Mouse (Mus musculus) lung, adult 2 months (tissue): ENCODE measurements at regions not wholly inside any gene's neighbourhood (a gene's known extent, or its start where the extent isn't known, plus 50 kb on each side); places are given as distances from the start of the nearest gene placed in this dataset.

ENCODE experiments used
- DNase-seq: peaks from one replicate; pipeline ENCODE4 v3.0.0; 2022
- H3K4me1 ChIP-seq: fragments of 200-500 bp; 2 replicates; pipeline ENCODE4 v1.6.1; 2011; ENCODE audit warnings: low read length; ENCODE audit not compliant: control insufficient read depth, insufficient read depth
- H3K4me3 ChIP-seq: fragments of 200-500 bp; replicated peaks from 2 replicates; pipeline ENCODE3; 2011; ENCODE audit warnings: low read depth, mild to moderate bottlenecking, control low read depth, low read length; ENCODE audit errors: extremely low read depth
- CTCF ChIP-seq: fragments of 200-500 bp; IDR thresholded peaks from 2 replicates; pipeline ENCODE4 v1.5.1; 2011; ENCODE audit warnings: mild to moderate bottlenecking, low read length, control low read depth; ENCODE audit not compliant: insufficient read depth
- POLR2A ChIP-seq: fragments of 200-500 bp; IDR thresholded peaks from 2 replicates; pipeline ENCODE4 v1.6.1; 2011; ENCODE audit warnings: low read depth, mild to moderate bottlenecking, control low read depth, low read length, borderline replicate concordance; ENCODE audit errors: extremely low read depth
- WGBS: fragments of 180-500 bp; shearing (Covaris S2); methylation state at CpG from one replicate; pipeline ENCODE4 v1.1.7; 2018; 5-methylcytosine and 5-hydroxymethylcytosine counted together

DNA sequence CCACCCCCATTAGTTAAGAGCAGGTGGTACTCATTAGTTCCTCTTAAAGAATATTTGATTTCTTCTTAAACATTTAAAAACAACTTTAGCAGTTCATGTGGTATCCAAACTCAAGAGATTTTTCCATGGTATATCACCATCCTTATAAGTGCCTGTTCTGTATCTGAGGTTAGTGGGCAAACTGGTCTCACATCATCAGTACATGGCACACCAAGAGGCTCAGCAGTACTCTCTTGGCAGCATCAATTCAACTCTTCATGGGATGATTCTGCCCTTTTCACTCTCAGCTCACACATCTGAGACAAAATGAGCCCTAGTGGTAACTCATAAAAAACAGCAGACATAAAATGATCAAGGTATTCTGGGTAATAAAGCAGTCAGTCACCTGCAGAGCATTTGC, 282.6 kb upstream of the Gm10192 start:
- TF ChIP-seq CTCF = no peak
- TF ChIP-seq POLR2A = no peak
- Histone ChIP-seq H3K4me1 (peaks cover 2% of the 10 kb centered on the region; the same call in 1 of the 2 replicates), H3K4me3 (no peak overlapping the region)
- no peak for DNase-seq

DNA sequence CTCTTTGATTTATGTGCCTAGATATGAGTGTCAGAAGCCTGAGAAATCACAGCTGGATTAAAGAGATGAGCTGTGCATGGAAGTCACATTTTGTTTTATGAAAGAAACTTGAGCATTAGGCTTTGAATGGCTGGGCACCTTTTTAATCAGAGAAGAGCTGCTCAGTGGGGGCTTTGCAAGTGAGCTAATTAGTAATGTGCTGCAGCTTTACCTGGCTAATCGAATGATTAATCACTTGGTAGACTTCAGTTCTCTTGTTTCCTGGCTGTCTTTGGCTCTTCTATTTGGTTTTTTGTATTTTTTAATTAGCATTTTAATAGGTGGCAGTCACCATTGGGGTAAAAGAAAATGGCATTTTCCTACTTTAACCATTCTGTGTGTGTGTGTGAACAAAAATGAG, 278.2 kb upstream of the Gm10192 start:
- Histone ChIP-seq H3K4me3 (no peak overlapping the region), H3K4me1 (peaks cover 2% of the 10 kb centered on the region; the same call in 1 of the 2 replicates)
- no peak for DNase-seq
- TF ChIP-seq CTCF (no peak), POLR2A (no peak)
- 88% methylated on average over 1 of the region's 1 CpGs for WGBS

DNA sequence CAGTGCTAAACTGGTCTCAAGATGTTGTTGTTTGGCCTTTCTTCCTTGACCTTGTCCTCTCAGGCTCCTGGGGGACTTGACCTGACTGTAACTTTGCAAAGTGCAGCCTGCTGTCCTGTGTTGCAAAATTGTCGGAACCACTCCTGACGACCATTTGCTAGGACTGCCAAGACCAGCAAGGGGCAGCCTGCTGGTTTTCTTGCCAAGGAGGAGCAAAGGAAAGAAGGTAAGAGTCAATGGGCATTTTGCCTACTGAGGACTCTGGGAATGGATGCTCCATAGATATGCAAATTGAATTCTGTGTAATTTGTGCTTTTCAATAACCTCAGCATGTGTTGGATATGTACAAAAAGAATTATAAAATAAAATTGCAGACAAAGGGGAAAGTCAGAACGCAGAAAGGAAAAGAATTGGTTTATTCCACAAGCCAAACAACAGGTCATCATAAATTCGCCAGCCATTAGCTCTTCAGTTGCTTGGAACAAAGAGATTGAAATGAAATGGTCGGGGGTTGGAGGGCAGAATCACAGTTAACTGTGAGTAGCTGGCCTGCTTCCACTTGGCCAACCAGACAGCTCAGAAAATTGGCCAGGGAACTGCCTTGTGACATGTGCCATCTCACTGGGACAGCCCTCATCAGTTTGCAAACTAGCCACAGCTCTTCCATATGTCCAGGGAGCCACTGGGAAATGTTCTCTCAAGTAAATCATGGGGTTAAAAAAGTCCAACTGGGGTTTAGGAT, 256.5 kb upstream of the Gm10192 start:
- TF ChIP-seq POLR2A = no peak
- TF ChIP-seq CTCF = no peak
- no peaks in the 10 kb centered on the region for H3K4me1 ChIP-seq
- H3K4me3 ChIP-seq = no peak overlapping the region
- 68% methylated on average over 5 of the region's 5 CpGs for WGBS
- DNase-seq = no peak

DNA sequence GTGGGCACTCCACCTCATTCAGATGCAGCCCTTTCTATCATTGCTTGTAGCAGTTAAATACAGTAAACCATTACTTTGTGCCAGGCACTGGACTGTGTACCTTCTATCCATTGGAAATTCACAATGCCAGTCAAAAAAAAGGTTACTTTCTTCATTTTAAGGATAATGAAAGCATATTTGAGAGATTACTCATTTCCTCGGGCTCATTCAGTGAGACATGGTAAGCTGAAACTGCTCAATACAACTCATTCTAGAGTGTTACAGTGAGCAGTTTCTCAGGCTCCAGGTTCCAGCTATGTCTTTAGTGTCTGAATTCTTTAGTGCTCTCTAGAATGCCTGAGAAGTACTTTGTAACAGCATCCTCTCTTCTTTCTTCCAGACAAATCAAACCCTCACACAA, 249.7 kb upstream of the Gm10192 start:
- DNase-seq = no peak
- TF ChIP-seq POLR2A = no peak
- no peak for TF ChIP-seq CTCF
- Histone ChIP-seq H3K4me1 (no peaks in the 10 kb centered on the region), H3K4me3 (no peak overlapping the region)
- WGBS = 52% methylated on average over 1 of the region's 1 CpGs

DNA sequence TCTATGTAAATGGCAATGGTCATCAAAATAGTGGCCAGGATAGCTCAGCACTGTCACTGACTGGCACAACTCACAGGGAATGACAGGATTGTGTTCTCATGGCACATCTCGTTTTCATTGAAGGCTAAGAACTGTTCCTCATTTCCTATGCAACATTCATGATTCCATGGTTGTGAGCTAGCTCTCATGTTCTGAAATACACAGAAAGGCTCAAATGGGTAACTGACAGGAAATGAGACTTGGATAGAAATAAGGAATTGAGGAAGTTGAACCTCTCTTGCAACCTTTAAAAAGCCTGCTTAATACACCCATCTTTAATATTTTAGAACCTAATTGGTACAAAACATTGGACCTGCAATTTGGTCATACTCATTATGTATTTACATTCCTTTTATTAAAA, 249.1 kb upstream of the Gm10192 start:
- 52% methylated on average over 1 of the region's 1 CpGs for WGBS
- no peak for DNase-seq
- no peak for TF ChIP-seq CTCF
- TF ChIP-seq POLR2A = no peak
- Histone ChIP-seq H3K4me3 (no peak overlapping the region), H3K4me1 (no peaks in the 10 kb centered on the region)

DNA sequence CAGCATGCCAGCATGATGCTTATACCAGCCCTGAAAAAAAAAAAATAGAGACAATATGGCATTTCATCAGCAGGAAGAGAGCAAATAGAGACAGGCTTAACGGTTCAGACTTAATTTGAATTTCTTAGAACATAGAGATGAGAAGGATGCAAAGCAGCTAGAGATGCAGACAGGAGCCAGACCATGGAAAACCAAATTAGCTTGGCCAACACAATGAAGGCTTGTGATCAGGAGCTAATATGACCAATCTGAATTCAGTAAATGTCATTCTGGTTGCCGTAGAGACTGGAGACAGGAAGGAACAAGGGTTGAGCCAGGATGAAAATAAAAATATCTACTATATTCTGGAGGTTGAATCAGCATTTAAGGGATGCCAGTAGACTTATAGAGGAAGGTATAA, 248.3 kb upstream of the Gm10192 start:
- H3K4me3 ChIP-seq = no peak overlapping the region

DNA sequence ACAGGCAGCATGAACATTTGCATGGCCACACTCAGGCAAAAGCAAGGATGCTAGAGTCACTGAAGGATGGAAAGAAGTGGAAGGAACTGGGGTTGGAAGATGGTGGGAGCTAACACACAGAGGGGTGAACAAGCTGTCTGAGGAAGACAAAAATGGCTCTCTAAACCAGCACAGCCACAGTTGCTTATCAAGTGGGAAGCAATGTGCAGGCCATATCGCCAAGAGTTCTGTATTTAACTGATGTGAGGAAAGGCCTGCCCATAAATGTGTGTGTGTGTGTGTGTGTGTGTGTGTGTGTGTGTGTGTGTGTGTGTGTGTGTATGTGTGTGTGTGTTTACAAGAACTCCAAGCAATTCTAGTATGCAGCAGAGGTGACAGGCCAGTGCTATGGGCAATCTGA, 236.9 kb upstream of the Gm10192 start:
- H3K4me3 ChIP-seq = no peak overlapping the region
- TF ChIP-seq CTCF = no peak
- TF ChIP-seq POLR2A = no peak
- 94% methylated on average over 1 of the region's 1 CpGs for WGBS
- H3K4me1 ChIP-seq = no peaks in the 10 kb centered on the region
- no peak for DNase-seq

More for the DNA sequence above, 248.3 kb upstream of the Gm10192 start:
- DNase-seq = no peak
- TF ChIP-seq POLR2A (no peak), CTCF (no peak)
- 75% methylated on average over 2 of the region's 2 CpGs for WGBS
- no peaks in the 10 kb centered on the region for H3K4me1 ChIP-seq

DNA sequence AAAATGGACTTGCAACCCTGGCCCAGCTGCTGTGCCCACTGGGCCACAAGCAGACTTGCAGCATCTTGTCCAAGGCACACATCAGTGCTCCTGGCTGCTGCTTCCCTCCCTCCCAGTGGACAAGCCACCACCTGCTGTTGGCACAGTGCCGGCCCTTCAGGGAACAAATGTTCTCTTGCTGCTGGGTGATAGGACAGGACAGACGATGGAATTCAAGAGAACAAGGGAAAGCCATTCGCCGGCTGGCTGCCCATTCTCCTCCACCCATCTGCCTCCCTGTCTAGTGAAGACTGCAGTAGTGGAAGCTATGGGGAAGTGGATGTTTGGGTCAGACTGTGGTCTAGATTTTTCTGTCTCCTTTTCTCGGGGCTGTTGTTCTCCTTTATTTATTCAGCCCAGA, 235.7 kb upstream of the Gm10192 start:
- Histone ChIP-seq H3K4me1 (no peaks in the 10 kb centered on the region), H3K4me3 (no peak overlapping the region)
- TF ChIP-seq POLR2A (no peak), CTCF (no peak)
- DNase-seq = peak; percentile 7
- 33% methylated on average over 5 of the region's 5 CpGs for WGBS

DNA sequence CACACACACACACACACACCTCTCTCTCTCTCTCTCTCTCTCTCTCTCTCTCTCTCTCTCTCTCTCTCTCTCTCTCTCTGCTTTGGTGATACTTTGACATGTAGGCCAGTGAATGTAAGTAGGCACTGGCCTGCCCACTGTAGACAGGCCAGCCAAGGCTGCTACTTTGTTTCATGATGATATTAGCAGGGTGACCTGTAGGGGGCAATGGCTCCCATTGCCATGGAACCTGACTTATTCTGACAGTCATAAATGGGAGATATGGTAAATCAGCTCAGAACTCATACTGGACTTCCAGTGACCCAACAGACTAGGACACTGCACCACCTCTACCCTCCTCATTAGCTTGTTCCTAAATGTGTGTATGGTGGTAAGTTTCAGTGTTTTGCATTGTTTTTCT, 235.0 kb upstream of the Gm10192 start:
- no peak for DNase-seq
- H3K4me1 ChIP-seq = no peaks in the 10 kb centered on the region
- no peak overlapping the region for H3K4me3 ChIP-seq
- TF ChIP-seq CTCF (no peak), POLR2A (no peak)

DNA sequence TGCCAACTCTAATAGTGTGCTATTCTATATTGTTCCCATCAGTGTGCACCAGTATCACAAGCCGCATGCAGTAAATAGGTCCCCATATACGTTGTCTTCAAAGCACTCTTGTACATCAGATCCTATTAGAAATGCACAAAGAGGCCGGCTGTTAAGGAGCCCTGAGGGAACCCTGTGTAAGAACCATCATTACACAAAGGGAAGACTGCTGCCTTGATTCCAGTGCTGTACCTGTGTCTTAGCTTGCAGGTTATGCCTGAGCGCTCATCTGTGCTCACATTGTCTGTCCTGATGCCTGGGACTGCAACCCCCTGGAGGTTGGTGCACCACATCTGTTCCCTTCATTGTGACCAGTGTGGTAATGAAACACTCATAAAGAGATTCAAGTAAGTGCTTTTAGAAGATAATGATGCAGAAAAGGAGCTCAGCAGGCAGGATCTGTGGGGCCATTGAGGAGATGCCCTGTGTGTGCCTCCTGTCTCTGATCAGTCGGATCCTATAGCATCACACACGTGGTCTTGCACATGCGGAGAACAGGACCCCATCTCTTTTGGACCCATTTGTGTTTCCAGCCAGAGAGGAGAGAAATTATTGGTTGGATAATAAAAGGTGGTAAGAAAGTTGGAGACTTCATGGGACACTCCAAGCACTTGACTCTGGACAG, 225.8 kb upstream of the Gm10192 start:
- DNase-seq = no peak
- WGBS = 87% methylated on average over 7 of the region's 7 CpGs
- Histone ChIP-seq H3K4me3 (no peak overlapping the region), H3K4me1 (no peaks in the 10 kb centered on the region)
- TF ChIP-seq CTCF = no peak
- no peak for TF ChIP-seq POLR2A
